Mouse (Mus musculus): Measurements from ENCODE around the gene Vsnl1. TPM values are rescaled to one million over a fixed set of nuclear protein-coding genes. Genes with fewer than 3 reads are reported as not detected.

Vsnl1 gene
- total and polyA plus RNA-seq, 2 experiments from 2014 or later, result 208 to 288 TPM

DNA sequence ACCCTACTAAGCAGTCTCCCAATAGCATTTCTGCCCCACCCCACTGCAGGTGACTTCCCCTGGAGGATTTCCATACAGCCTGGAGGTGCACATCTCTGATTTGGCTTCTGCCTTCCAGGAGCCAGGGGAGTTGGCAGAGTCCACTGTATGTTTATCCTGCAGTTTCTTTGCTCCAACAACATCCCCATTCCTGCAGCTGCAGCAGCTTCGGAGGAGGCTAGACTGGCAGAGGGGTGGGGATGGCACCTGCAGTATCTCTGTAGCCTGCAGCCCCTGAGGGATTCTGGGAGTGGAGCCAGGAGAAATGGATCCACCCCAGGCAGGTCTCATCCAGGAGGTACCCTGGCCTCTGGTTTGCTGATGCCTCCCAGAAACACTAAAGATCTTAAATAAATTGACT is 2.7 kb downstream of the Vsnl1 start:
- H3K27ac ChIP-seq (ENCODE audit: low read depth, low read length), result peak overlapping the region; percentile 14; the same call in 1 of the 2 replicates
- DNase-seq (ENCODE audit: low spot score) (no peak), ATAC-seq (ENCODE audit: low FRiP score) (no peak)
- no peaks in the 10 kb centered on the region for H3K9me3 ChIP-seq (ENCODE audit: low read length)
- WGBS, result 24% methylated on average over 1 of the region's 1 CpGs
- H3K9ac ChIP-seq (replicated peaks; ENCODE audit: low read length, poor library complexity, severe bottlenecking), result peak overlapping the region; percentile 40; the same call in 1 of the 2 replicates
- no peak for TF ChIP-seq CTCF (IDR thresholded peaks at IDR 0.05)
- 0 out of 2 replicates have a peak, but pooled peaks cover 5% of the 10 kb centered on the region for H3K4me1 ChIP-seq (ENCODE audit: insufficient read depth, low read length)
- H3K27me3 ChIP-seq (ENCODE audit: insufficient read depth, low read length), result no peaks in the 10 kb centered on the region
- peak overlapping the region; percentile 21 for H3K4me3 ChIP-seq (ENCODE audit: low read depth, low read length)
- peak overlapping the region; percentile 71 for H3K4me2 ChIP-seq (ENCODE audit: low read depth, low read length, poor library complexity, severe bottlenecking)
- H3K36me3 ChIP-seq (ENCODE audit: insufficient read depth, low read length), result no peaks in the 10 kb centered on the region

DNA sequence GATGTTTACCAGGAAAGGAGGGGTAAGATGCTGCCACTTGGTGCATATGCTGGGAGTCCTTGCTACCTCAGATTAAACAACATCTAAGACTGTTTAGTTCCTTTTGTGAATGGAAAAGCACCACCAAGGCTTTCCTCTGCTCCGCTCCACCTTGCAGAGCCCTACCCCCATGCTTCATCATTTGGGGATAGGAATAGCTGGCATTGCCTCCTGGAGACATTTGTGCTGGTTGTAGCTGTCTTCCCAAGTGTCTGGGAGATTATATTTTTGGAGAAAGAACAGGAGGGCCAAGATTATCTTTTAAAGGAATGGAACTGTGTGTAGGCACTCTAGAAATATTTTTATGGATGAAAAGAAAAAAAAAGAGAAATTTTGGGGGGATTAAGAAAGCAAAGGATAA is 3.3 kb downstream of the Vsnl1 start:
- no peak for TF ChIP-seq CTCF (IDR thresholded peaks at IDR 0.05)
- H3K27ac ChIP-seq (ENCODE audit: low read depth, low read length), result no peak overlapping the region
- DNase-seq (ENCODE audit: low spot score), result no peak
- H3K4me3 ChIP-seq (ENCODE audit: low read depth, low read length), result peak overlapping the region; percentile 21; the same call in 1 of the 2 replicates
- H3K9ac ChIP-seq (replicated peaks; ENCODE audit: low read length, poor library complexity, severe bottlenecking), result 0 out of 2 replicates have a peak overlapping the region, but pooled peaks have one; percentile 9
- peak overlapping the region; percentile 71 for H3K4me2 ChIP-seq (ENCODE audit: low read depth, low read length, poor library complexity, severe bottlenecking)
- ATAC-seq (ENCODE audit: low FRiP score), result no peak
- H3K4me1 ChIP-seq (ENCODE audit: insufficient read depth, low read length), result 0 out of 2 replicates have a peak, but pooled peaks cover 5% of the 10 kb centered on the region
- H3K27me3 ChIP-seq (ENCODE audit: insufficient read depth, low read length), result no peaks in the 10 kb centered on the region
- WGBS, result 97% methylated on average over 1 of the region's 1 CpGs
- no peaks in the 10 kb centered on the region for H3K9me3 ChIP-seq (ENCODE audit: low read length)
- no peaks in the 10 kb centered on the region for H3K36me3 ChIP-seq (ENCODE audit: insufficient read depth, low read length)

DNA sequence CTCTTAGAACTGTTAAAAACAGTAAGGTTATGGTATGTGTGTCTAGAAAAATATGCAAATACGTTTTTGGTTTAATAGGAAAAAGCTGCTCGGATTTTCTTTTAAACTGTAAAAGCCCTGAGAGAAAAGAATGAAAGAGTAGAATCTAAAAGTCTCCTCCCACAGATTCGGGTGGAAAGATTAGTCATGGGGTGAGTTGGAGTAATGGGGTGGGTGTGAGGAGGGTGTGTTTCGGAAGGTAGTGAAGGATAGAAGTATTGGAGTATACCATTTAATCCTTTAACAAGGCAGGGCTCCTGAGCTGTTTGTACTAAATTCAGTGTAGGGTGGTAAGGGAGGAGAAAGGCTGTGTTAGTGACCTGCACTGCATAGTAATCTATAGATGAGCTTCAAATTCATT is 9.0 kb downstream of the Vsnl1 start:
- no peak overlapping the region for H3K4me2 ChIP-seq (ENCODE audit: low read depth, low read length, poor library complexity, severe bottlenecking)
- H3K9ac ChIP-seq (replicated peaks; ENCODE audit: low read length, poor library complexity, severe bottlenecking), result no peak overlapping the region
- no peak for ATAC-seq (ENCODE audit: low FRiP score)
- no peak overlapping the region for H3K4me3 ChIP-seq (ENCODE audit: low read depth, low read length)
- no peaks in the 10 kb centered on the region for H3K36me3 ChIP-seq (ENCODE audit: insufficient read depth, low read length)
- H3K4me1 ChIP-seq (ENCODE audit: insufficient read depth, low read length), result no peaks in the 10 kb centered on the region
- H3K27ac ChIP-seq (ENCODE audit: low read depth, low read length), result no peak overlapping the region
- no peak for DNase-seq (ENCODE audit: low spot score)
- WGBS, result 51% methylated on average over 4 of the region's 4 CpGs
- TF ChIP-seq CTCF (IDR thresholded peaks at IDR 0.05), result no peak
- H3K9me3 ChIP-seq (ENCODE audit: low read length), result no peaks in the 10 kb centered on the region
- H3K27me3 ChIP-seq (ENCODE audit: insufficient read depth, low read length), result no peaks in the 10 kb centered on the region

DNA sequence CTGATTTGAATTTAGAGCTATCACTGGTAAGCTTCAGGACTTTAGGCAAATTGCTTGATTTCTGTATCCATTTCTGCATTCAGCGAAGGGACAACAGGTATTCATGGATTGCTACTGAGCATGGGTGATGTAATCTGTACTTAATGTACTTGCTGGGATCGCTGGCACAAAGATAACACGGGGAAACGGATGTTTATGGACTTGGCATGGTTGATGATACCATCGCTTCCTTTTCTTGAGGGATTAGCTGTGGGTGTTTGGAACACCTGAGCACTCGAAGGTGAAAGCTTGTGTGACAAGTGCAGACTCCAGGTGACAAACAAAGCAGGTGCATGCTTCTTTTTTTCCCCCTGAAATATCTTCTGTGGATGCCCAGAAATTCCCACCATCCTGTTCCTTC is 18.3 kb downstream of the Vsnl1 start:
- no peak overlapping the region for H3K27ac ChIP-seq (ENCODE audit: low read depth, low read length)
- H3K4me2 ChIP-seq (ENCODE audit: low read depth, low read length, poor library complexity, severe bottlenecking), result no peak overlapping the region
- H3K36me3 ChIP-seq (ENCODE audit: insufficient read depth, low read length), result no peaks in the 10 kb centered on the region
- no peaks in the 10 kb centered on the region for H3K27me3 ChIP-seq (ENCODE audit: insufficient read depth, low read length)
- no peak for TF ChIP-seq CTCF (IDR thresholded peaks at IDR 0.05)
- 84% methylated on average over 6 of the region's 6 CpGs for WGBS
- H3K9me3 ChIP-seq (ENCODE audit: low read length), result no peaks in the 10 kb centered on the region
- ATAC-seq (ENCODE audit: low FRiP score) (no peak), DNase-seq (ENCODE audit: low spot score) (no peak)
- no peak overlapping the region for H3K4me3 ChIP-seq (ENCODE audit: low read depth, low read length)
- H3K4me1 ChIP-seq (ENCODE audit: insufficient read depth, low read length), result no peaks in the 10 kb centered on the region
- no peak overlapping the region for H3K9ac ChIP-seq (replicated peaks; ENCODE audit: low read length, poor library complexity, severe bottlenecking)

DNA sequence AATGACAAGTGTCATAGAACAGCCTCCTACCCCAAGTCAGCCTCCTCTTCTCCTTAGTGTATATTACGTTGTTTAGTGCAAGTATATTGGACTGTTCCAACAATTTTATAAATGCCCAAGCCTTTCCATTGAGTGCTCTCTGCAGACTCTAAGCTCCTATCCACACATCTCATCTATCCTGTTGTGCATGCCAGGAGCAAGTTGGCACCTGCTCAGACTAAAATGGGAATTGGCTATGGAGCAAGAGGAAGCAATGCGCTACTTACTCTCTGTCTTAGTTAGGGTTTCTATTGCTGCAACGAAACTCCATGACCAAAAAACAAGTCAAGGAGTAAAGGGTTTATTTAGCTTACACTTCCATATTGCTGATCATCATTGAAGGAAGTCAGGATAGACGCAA is 28.7 kb downstream of the Vsnl1 start:
- H3K27me3 ChIP-seq (ENCODE audit: insufficient read depth, low read length), result no peaks in the 10 kb centered on the region
- TF ChIP-seq CTCF (IDR thresholded peaks at IDR 0.05), result no peak
- no peak overlapping the region for H3K4me3 ChIP-seq (ENCODE audit: low read depth, low read length)
- no peak overlapping the region for H3K27ac ChIP-seq (ENCODE audit: low read depth, low read length)
- no peaks in the 10 kb centered on the region for H3K4me1 ChIP-seq (ENCODE audit: insufficient read depth, low read length)
- H3K9me3 ChIP-seq (ENCODE audit: low read length), result no peaks in the 10 kb centered on the region
- no peak for ATAC-seq (ENCODE audit: low FRiP score)
- 85% methylated on average over 4 of the region's 4 CpGs for WGBS
- no peaks in the 10 kb centered on the region for H3K36me3 ChIP-seq (ENCODE audit: insufficient read depth, low read length)
- DNase-seq (ENCODE audit: low spot score), result no peak
- H3K9ac ChIP-seq (replicated peaks; ENCODE audit: low read length, poor library complexity, severe bottlenecking), result no peak overlapping the region
- no peak overlapping the region for H3K4me2 ChIP-seq (ENCODE audit: low read depth, low read length, poor library complexity, severe bottlenecking)

DNA sequence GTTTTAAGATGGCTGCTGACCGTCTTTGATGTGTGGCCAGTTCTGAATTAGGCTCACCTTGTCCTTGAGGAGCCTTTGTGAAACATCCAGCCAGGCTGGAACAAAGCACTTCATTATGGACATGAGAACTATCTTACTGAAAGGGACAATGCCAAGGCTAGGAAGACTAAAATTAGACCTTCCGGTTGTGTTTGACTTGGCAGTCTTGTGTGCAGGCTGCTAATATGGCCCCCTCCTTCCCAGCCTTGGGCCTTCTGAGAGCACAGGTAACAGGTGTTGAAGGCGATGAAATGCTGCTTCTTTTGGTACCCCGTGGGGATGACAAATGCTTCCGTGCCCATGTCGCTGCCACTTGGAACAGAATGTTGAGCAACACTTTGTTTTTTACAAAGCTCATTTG is 37.6 kb downstream of the Vsnl1 start:
- H3K4me3 ChIP-seq (ENCODE audit: low read depth, low read length), result no peak overlapping the region
- H3K9me3 ChIP-seq (ENCODE audit: low read length), result no peaks in the 10 kb centered on the region
- DNase-seq (ENCODE audit: low spot score) (no peak), ATAC-seq (ENCODE audit: low FRiP score) (0 out of 2 replicates have a peak, but pooled peaks have one; percentile 27)
- H3K4me1 ChIP-seq (ENCODE audit: insufficient read depth, low read length), result no peaks in the 10 kb centered on the region
- no peak overlapping the region for H3K27ac ChIP-seq (ENCODE audit: low read depth, low read length)
- no peak overlapping the region for H3K9ac ChIP-seq (replicated peaks; ENCODE audit: low read length, poor library complexity, severe bottlenecking)
- 92% methylated on average over 6 of the region's 6 CpGs for WGBS
- TF ChIP-seq CTCF (IDR thresholded peaks at IDR 0.05), result no peak
- H3K4me2 ChIP-seq (ENCODE audit: low read depth, low read length, poor library complexity, severe bottlenecking), result no peak overlapping the region
- no peaks in the 10 kb centered on the region for H3K27me3 ChIP-seq (ENCODE audit: insufficient read depth, low read length)
- H3K36me3 ChIP-seq (ENCODE audit: insufficient read depth, low read length), result no peaks in the 10 kb centered on the region
